Mouse (Mus musculus) ES-E14 (cell line): ENCODE results near the gene Pam.

Experiments
- ZC3H11A ChIP-seq: IDR thresholded peaks from 2 replicates; pipeline ENCODE4 v1.6.1; 2012; ENCODE audit warnings: low read depth, mild to moderate bottlenecking, inconsistent platforms, low read length, borderline replicate concordance
- ZNF384 ChIP-seq: IDR thresholded peaks from 2 replicates; pipeline ENCODE4 v1.6.1; 2012; ENCODE audit warnings: low read depth, low read length, inconsistent platforms

DNA sequence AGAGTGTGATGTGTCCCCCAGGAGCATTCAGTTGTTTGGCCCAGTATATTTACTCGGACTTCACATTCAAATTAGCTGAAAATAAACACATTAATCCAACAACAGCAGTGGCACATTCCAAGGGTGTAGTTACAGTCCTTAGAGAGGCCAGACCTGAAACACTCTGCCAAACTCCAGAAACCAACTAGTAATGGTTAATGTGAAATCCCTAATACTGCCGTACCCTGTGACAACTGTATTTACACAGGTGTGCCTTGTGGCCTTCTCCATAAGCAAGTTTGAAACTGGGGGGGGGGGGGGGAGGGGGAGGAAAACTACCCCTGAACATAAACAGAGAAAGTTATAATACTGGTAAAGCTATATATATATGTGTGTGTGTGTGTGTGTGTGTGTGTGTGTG lies 152.5 kb downstream of the Pam start:
- no peak for TF ChIP-seq ZC3H11A
- no peak for TF ChIP-seq ZNF384
